Mouse (Mus musculus): ENCODE measurements around the gene 4931406P16Rik. TPM values are rescaled to one million over a fixed set of nuclear protein-coding genes. Genes with fewer than 3 reads are reported as not detected.

Gene 4931406P16Rik
- polyA plus RNA-seq, 1 experiment, result 15.8 TPM

GRCm38 (mm10) chr7:34255916-34256315 lies 57.4 kb downstream of the 4931406P16Rik start:
- Histone ChIP-seq H3K4me1 (ENCODE audit: control insufficient read depth, insufficient read depth, insufficient read length, low read length) (no peaks in the 10 kb centered on the region), H3K4me3 (ENCODE audit: low read depth, low read length) (no peak overlapping the region), H3K36me3 (ENCODE audit: control insufficient read depth, insufficient read depth, low read length) (peaks cover 35% of the 10 kb centered on the region), H3K27me3 (ENCODE audit: control insufficient read depth, insufficient read depth, low read length) (no peaks in the 10 kb centered on the region), H3K27ac (ENCODE audit: insufficient read depth, low read depth, low read length) (no peak overlapping the region; the same call in 1 of the 2 replicates)
- 84% methylated on average over 1 of the region's 1 CpGs for WGBS
- TF ChIP-seq CTCF (IDR thresholded peaks at IDR 0.05; ENCODE audit: extremely low read depth, insufficient read length, insufficient replicate concordance, low read depth, low read length) (no peak), POLR2A (IDR thresholded peaks at IDR 0.05; ENCODE audit: low read depth, low read length) (no peak)

- no peak for TF ChIP-seq CTCF (IDR thresholded peaks at IDR 0.05; ENCODE audit: extremely low read depth, insufficient read length, insufficient replicate concordance, low read depth, low read length)
- no peak for TF ChIP-seq POLR2A (IDR thresholded peaks at IDR 0.05; ENCODE audit: low read depth, low read length)
- H3K4me1 ChIP-seq (ENCODE audit: control insufficient read depth, insufficient read depth, insufficient read length, low read length), result no peaks in the 10 kb centered on the region
- peaks cover 36% of the 10 kb centered on the region for H3K36me3 ChIP-seq (ENCODE audit: control insufficient read depth, insufficient read depth, low read length)
- WGBS, result 63% methylated on average over 3 of the region's 3 CpGs
- H3K27ac ChIP-seq (ENCODE audit: insufficient read depth, low read depth, low read length), result no peak overlapping the region
- no peaks in the 10 kb centered on the region for H3K27me3 ChIP-seq (ENCODE audit: control insufficient read depth, insufficient read depth, low read length)
- H3K4me3 ChIP-seq (ENCODE audit: low read depth, low read length), result no peak overlapping the region
Measured at GRCm38 (mm10) chr7:34255137-34255536, 58.2 kb downstream of the 4931406P16Rik start.

- TF ChIP-seq CTCF (IDR thresholded peaks at IDR 0.05; ENCODE audit: extremely low read depth, insufficient read length, insufficient replicate concordance, low read depth, low read length), result no peak
- no peak for TF ChIP-seq POLR2A (IDR thresholded peaks at IDR 0.05; ENCODE audit: low read depth, low read length)
- Histone ChIP-seq H3K27ac (ENCODE audit: insufficient read depth, low read depth, low read length) (no peak overlapping the region), H3K4me3 (ENCODE audit: low read depth, low read length) (no peak overlapping the region), H3K36me3 (ENCODE audit: control insufficient read depth, insufficient read depth, low read length) (peaks cover 45% of the 10 kb centered on the region), H3K4me1 (ENCODE audit: control insufficient read depth, insufficient read depth, insufficient read length, low read length) (no peaks in the 10 kb centered on the region), H3K27me3 (ENCODE audit: control insufficient read depth, insufficient read depth, low read length) (no peaks in the 10 kb centered on the region)
- WGBS, result 74% methylated on average over 2 of the region's 2 CpGs
Measured at GRCm38 (mm10) chr7:34252030-34252429, 61.3 kb downstream of the 4931406P16Rik start.

- Histone ChIP-seq H3K27me3 (ENCODE audit: control insufficient read depth, insufficient read depth, low read length) (no peaks in the 10 kb centered on the region), H3K4me1 (ENCODE audit: control insufficient read depth, insufficient read depth, insufficient read length, low read length) (no peaks in the 10 kb centered on the region), H3K27ac (ENCODE audit: insufficient read depth, low read depth, low read length) (no peak within 1 kb of the TSS), H3K36me3 (ENCODE audit: control insufficient read depth, insufficient read depth, low read length) (peaks cover 44% of the 10 kb centered on the region), H3K4me3 (ENCODE audit: low read depth, low read length) (no peak within 1 kb of the TSS)
- TF ChIP-seq POLR2A (IDR thresholded peaks at IDR 0.05; ENCODE audit: low read depth, low read length) (no peak), CTCF (IDR thresholded peaks at IDR 0.05; ENCODE audit: extremely low read depth, insufficient read length, insufficient replicate concordance, low read depth, low read length) (no peak)
- WGBS, result 91% methylated on average over 7 of the region's 7 CpGs
Measured at GRCm38 (mm10) chr7:34250738-34251137, 62.6 kb downstream of the 4931406P16Rik start, which contains the start of gene Gm6096. Gene Gm6096 (plus strand): TSS chr7:34251038.

GRCm38 (mm10) chr7:34246870-34247499 lies 66.4 kb downstream of the 4931406P16Rik start:
- Histone ChIP-seq H3K36me3 (ENCODE audit: control insufficient read depth, insufficient read depth, low read length) (peaks cover 47% of the 10 kb centered on the region), H3K4me3 (ENCODE audit: low read depth, low read length) (no peak overlapping the region), H3K27ac (ENCODE audit: insufficient read depth, low read depth, low read length) (no peak overlapping the region), H3K4me1 (ENCODE audit: control insufficient read depth, insufficient read depth, insufficient read length, low read length) (no peaks in the 10 kb centered on the region), H3K27me3 (ENCODE audit: control insufficient read depth, insufficient read depth, low read length) (no peaks in the 10 kb centered on the region)
- TF ChIP-seq POLR2A (IDR thresholded peaks at IDR 0.05; ENCODE audit: low read depth, low read length), result no peak
- 83% methylated on average over 3 of the region's 3 CpGs for WGBS

GRCm38 (mm10) chr7:34242176-34242575 lies 71.2 kb downstream of the 4931406P16Rik start:
- Histone ChIP-seq H3K36me3 (ENCODE audit: control insufficient read depth, insufficient read depth, low read length) (peaks cover 58% of the 10 kb centered on the region), H3K4me1 (ENCODE audit: control insufficient read depth, insufficient read depth, insufficient read length, low read length) (no peaks in the 10 kb centered on the region), H3K4me3 (ENCODE audit: low read depth, low read length) (no peak overlapping the region), H3K27me3 (ENCODE audit: control insufficient read depth, insufficient read depth, low read length) (no peaks in the 10 kb centered on the region), H3K27ac (ENCODE audit: insufficient read depth, low read depth, low read length) (no peak overlapping the region)
- 95% methylated on average over 11 of the region's 11 CpGs for WGBS
- TF ChIP-seq POLR2A (IDR thresholded peaks at IDR 0.05; ENCODE audit: low read depth, low read length), result no peak
- no peak for TF ChIP-seq CTCF (IDR thresholded peaks at IDR 0.05; ENCODE audit: extremely low read depth, insufficient read length, insufficient replicate concordance, low read depth, low read length)

- H3K4me3 ChIP-seq (ENCODE audit: low read depth, low read length), result no peak overlapping the region
- no peak overlapping the region for H3K27ac ChIP-seq (ENCODE audit: insufficient read depth, low read depth, low read length)
- no peak for TF ChIP-seq POLR2A (IDR thresholded peaks at IDR 0.05; ENCODE audit: low read depth, low read length)
- peaks cover 2% of the 10 kb centered on the region; the same call in 1 of the 2 replicates for H3K4me1 ChIP-seq (ENCODE audit: control insufficient read depth, insufficient read depth, insufficient read length, low read length)
- peaks cover 38% of the 10 kb centered on the region for H3K36me3 ChIP-seq (ENCODE audit: control insufficient read depth, insufficient read depth, low read length)
- no peaks in the 10 kb centered on the region for H3K27me3 ChIP-seq (ENCODE audit: control insufficient read depth, insufficient read depth, low read length)
- WGBS, result 90% methylated on average over 5 of the region's 5 CpGs
Measured at GRCm38 (mm10) chr7:34238086-34238485, 75.3 kb downstream of the 4931406P16Rik start.

All from small intestine, adult 2 months (tissue).